Mouse (Mus musculus) heart, postnatal 36 days (tissue): ENCODE results near the gene Zgrf1. TPM values are rescaled to one million over a fixed set of nuclear protein-coding genes. Genes with fewer than 3 reads are reported as not detected.
A peak's percentile ranks its signal among the peaks of the same experiment; 100 is the strongest.

ENCODE experiments used
- DNase-seq, 2 experiments: peaks; one replicate each; pipeline ENCODE4 v3.0.0; 2021 to 2022
- intact Hi-C: fragments of 180-260 bp; cut with DNase I; formaldehyde crosslinking; loops from one replicate; pipeline ENCODE4 v1.15.1; 2025
- total RNA-seq, 2 experiments: library from RNA; stranded (reverse); gene quantifications; 2 replicates each; pipeline ENCODE4 v1.2.3; 2021

The Zgrf1 gene
- total RNA-seq, result under 1 TPM; 0.68 to 0.89 TPM

- peak; percentile 97 for DNase-seq
- intact Hi-C loops, result loop anchor here (2.0 to 10.0 kb wide), 2 partner anchors 284 to 368 kb away; partner anchors contain the start of gene Ap1ar
Observed at GRCm38 (mm10) chr3:127552973-127553719, at the start of gene Zgrf1, which contains the start of gene Larp7. Gene Zgrf1, plus strand, starts transcription at chr3:127553489. Gene Larp7, minus strand, starts transcription at chr3:127553349.

DNA sequence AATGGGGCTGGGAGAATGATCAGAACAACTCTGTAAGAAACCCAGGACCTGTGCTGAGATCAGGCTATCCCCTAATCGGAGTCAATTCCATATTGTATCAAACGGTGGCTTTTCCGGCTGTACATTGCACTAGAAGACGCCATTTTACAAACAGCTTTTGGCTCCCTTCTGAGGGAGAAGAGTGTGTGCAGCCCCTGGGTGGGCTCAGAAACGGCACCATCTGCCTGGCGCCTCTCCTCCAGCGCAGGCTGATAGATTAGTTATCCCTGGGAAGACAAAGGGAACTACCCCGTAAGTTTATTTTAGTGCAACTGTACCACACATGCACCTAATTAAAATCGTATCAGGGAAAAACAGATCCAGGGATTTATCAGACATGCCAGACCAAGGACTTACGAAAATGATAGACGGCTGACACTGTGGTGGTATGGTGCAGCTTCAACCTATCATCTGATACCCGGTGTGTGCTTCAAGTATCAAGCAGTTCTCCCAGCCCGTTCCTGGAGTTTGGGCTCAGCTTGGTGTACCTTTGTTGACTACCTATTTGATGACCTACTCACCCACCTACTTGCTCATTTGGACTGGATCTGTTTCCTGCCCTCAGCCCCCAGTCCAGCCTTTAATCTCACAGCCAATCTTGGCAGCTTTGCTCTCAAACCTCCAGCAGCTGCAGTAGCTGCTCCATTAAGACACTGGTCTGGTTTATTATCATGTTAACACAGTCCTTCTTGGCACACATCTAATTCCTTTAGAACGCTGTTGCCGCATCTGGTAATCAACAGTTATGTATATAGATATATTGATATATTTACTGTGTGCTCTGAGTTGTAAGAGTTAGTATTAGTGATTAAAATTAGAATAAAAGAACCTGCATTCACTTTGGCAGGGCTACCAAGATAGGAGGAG lies 45.2 kb upstream of the Zgrf1 start:
- intact Hi-C loops, result no loop called here

GRCm38 (mm10) chr3:127511786-127512746 lies 41.2 kb upstream of the Zgrf1 start:
- intact Hi-C loops, result no loop called here
- no peak for DNase-seq

More for the DNA sequence above, 45.2 kb upstream of the Zgrf1 start:
- no peak for DNase-seq

DNA sequence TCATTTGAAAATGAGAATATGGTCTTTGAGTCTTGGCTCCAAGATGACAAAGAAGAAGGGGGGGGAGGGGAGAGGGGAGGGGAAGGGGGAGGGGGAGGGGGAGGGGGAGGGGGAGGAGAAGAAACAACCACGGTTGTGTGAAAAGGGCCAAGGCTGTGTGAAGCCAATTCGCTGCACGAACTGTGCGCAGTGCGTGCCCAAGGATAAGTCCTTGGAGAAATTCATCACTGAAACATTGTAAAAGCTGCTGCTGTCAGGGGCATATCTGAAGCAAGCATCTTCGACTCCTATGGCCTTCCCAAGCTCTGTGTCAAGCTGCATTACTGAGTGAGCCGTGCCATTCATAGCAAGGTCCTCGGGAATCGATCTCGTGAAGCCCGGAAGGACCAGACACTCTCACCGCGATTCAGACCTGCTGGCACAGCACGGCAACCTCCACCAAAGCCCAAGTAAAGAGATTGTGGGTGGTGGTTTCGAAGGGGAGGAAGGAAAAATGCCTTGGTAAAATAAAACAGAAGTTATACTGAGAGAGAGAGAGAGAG lies 40.4 kb upstream of the Zgrf1 start:
- DNase-seq, result no peak
- intact Hi-C loops, result no loop called here

DNA sequence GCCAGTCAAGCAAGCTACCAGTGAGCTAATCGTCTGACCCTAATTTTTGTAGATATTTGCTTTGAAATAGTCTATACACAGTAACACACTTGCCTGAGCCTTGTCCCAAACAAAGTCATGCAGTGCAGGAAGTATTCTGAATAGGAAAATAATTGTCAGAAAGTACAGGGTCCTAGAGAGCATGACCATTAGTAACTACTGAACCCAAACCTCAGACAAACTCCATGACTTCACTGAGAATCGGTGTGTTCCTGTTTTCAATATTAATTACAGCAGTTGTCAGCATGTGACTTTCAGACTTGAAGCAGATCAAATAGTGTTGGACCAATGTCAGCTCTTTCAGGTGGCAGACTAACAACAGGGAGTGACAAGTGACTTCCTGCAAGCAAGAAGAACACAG lies 39.6 kb upstream of the Zgrf1 start:
- intact Hi-C loops, result no loop called here

DNA sequence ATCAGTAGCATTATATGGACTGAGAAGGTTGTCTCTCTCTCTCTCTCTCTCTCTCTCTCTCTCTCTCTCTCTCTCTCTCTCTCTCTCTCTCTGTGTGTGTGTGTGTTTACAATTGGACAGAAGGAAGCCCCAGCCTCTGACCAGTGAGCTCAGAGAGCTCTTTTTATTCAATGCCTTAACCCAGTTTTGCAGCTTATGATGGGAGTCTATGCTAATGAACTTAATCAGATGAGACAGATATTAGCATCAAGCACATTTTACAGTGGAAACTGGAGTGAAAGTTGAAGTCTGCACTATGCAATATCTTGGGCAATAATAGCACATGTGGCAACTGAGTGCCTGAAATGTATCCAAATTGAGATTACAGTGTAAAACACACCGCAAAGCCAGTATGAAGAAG lies 38.0 kb upstream of the Zgrf1 start:
- no peak for DNase-seq
- intact Hi-C loops, result no loop called here

More for the DNA sequence above, 39.6 kb upstream of the Zgrf1 start:
- DNase-seq, result no peak

- no peak for DNase-seq
- intact Hi-C loops, result no loop called here
Observed at GRCm38 (mm10) chr3:127520300-127520699, 33.0 kb upstream of the Zgrf1 start.

DNA sequence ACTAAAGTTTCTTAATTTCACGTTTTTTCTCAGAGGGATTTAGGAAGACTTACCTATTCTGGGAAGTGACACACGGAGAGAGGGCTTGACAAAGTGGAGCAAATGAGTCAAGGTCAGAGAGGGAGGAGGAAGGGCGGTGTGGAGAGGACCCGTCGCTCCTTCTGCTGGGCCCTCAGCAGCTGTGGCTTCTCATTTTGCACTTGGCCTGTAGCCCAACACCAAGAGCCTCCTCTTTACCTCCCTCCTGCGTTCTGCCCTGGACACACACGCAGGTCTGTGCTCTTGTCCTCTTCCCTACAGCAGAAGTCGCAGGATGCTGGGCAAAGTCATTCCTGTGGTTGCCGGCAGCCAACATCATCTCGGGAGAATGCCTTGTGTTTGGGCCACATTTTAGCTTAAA lies 32.1 kb upstream of the Zgrf1 start:
- intact Hi-C loops, result no loop called here
- peak; percentile 22 to 34 for DNase-seq

GRCm38 (mm10) chr3:127525188-127525819 lies 28.0 kb upstream of the Zgrf1 start:
- intact Hi-C loops, result no loop called here
- peak; percentile 22 to 29 for DNase-seq

DNA sequence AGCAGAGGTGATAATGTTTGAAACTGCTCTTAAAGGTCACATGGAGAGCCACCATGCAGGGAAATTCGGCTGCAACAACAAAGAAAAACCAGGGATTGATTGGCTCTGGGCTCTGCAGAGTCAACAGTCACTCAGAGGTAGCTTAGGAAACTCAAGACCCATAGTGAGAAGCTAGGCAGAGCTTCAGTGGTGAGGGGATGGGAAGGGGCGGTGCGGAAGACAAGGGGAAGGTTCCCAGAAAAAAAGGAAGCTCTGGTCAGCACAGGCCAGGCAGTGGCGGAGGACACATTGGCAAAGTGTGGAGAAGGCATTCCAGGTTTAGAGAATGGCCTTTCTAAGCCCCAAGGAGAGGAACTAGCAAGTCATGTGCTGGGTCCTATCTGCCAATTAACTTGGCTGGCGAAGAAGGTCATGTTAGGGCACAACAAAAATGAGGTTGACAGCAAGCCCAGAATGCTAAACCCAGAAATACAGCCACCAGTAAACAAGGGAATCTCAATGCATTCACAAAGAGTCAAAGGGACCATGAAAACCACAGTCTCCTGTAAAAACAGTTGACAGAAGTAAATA lies 25.7 kb upstream of the Zgrf1 start:
- DNase-seq, result peak; percentile 32 to 36
- intact Hi-C loops, result no loop called here

GRCm38 (mm10) chr3:127529210-127529609 lies 24.1 kb upstream of the Zgrf1 start:
- intact Hi-C loops, result no loop called here
- no peak for DNase-seq

DNA sequence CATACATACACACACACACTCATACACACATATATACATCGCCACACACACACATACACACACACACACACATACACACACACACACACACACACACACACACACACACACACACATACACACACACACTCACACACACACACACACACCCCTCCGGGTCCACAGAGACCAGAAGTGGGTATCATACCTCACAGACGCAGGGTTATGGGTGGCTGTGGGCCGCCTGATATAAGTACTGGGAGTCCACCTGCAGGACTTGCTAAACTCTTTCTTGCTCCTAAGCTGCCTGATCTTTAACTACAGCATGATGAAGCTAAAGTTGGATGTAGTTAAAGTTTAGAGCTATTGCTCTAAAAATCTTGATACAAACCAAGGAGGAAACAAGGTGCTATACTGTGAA lies 23.5 kb upstream of the Zgrf1 start:
- DNase-seq, result no peak
- intact Hi-C loops, result no loop called here

GRCm38 (mm10) chr3:127530293-127530692 lies 23.0 kb upstream of the Zgrf1 start:
- intact Hi-C loops, result no loop called here
- no peak for DNase-seq

DNA sequence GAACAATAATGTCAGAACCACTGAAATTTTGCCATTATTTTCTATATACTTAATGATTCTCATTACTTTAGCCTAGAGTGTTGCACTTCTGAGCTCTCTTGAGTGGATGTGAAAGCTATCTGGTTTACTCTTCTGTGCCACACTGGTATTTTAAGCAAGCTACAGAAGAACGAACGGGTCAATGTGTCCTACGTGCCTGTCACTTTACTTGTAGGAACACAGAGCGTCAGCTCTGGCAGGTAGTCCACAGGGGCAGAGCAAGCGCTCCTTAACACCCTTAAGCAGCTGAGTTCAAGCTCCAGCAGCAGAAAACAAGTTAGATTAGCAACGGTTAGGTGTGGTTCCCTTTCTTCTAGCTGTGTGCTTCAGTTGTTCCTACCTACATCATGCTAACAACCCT lies 14.1 kb upstream of the Zgrf1 start:
- no peak for DNase-seq
- intact Hi-C loops, result no loop called here

- intact Hi-C loops, result loop anchor here (2.0 kb wide), 1 partner anchor 93 kb away; no protein-coding TSS in a partner anchor
- no peak for DNase-seq
Observed at GRCm38 (mm10) chr3:127543976-127544375, 9.3 kb upstream of the Zgrf1 start.

DNA sequence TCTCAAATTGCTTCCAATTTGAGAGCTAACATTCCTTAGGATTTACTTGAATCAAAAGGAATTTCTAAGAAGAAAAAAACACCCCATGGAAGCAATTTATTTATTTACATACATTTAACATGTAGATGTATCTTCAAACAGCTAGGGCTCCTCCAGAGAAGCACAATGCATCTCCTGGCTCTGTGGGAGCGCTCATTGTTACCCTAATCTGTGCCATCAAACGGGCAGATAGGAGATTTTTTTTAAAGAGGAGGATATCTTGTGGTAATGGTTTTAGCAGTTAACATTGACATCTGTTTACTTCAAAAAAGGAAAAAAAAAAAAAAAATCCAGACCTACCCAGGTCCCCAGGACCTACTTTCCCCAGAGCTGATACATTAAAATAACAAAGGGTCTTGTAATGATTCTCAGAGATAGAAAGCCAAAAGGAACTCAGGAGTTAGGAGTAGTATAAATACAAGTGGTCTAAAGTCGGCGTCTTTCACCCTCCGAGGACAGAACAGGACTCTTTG lies 8.6 kb upstream of the Zgrf1 start:
- intact Hi-C loops, result loop anchor here (2.0 kb wide), 1 partner anchor 94 kb away; no protein-coding TSS in a partner anchor

DNA sequence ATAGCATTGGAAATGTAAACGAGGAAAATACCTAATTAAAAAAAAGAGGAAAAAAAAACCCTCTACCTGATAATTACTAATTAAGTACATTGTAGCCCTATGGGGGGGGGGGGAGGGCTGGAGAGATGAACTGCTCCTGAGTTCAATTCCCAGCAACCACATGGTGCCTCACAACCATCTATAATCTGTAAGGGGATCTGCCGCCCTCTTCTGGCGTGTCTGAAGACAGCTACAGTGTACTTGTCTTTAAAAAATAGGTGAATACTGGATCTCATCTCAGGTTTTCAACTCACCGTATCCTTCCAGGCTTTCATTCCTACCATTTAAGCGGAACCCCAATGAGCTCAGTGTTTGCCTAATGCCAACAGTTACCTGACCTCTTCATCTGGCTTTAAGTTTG lies 5.4 kb upstream of the Zgrf1 start:
- peak in 1 of 2 experiments; percentile 28 for DNase-seq
- intact Hi-C loops, result loop anchor here (2.0 kb wide), 1 partner anchor 225 kb away; no protein-coding TSS in a partner anchor

More for the DNA sequence above, 8.6 kb upstream of the Zgrf1 start:
- DNase-seq, result no peak

- intact Hi-C loops, result loop anchor here (2.0 to 10.0 kb wide), 2 partner anchors 284 to 368 kb away; partner anchors contain the start of gene Ap1ar
- peak in 1 of 2 experiments; percentile 7 for DNase-seq
Observed at GRCm38 (mm10) chr3:127552434-127552972, 786 bp upstream of the Zgrf1 start.
